Mouse (Mus musculus): ENCODE measurements around the gene Tmem232.
"Not testable (repeated sequence)": the region's sequence is repeated elsewhere in the genome, so short reads cannot be mapped to it uniquely, and the experiment has no call there.

The Tmem232 gene

GRCm38 (mm10) chr17:65527529-65527928 is 13.1 kb downstream of the Tmem232 start:
- DNase-seq, result no peak

DNA sequence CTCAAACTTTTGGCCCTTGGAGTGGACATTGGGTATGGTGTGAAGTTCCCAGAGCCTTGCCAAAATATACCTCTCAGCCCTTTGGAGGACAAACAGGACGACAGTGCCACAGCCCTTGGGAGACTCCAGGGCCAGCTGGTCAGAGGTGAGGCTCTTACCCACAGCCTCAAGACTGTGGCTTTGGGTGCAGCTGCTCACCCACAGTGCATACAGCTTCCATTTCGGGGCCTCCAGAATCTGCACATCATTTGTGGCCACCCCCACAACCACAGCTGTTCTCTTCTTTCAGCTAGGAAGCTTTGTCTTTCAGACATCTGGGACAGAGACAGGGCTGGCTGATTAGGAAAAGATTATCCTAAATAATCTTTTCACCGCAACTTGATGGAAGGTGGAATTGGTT is 27.1 kb downstream of the Tmem232 start:
- no peak for DNase-seq

DNA sequence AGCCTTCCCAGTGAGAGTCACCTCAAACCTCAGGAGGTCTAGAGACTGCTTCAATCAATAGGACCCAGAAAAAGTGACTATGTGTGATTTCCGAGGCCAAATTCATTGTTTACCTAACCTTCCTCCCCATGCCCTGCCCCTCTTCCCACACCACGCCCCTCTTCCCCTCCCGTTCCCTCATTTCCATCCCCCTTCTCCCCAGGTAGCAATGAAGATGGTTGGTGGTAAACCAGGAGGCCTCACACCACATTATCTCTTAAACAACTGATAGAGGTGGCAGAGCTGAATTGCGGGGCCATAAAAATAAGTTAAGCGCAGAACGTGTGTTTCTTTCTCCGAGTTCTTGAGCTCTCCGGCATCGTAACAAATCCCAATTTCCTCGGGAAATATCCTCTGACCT is 55.9 kb downstream of the Tmem232 start:
- DNase-seq, result no peak

GRCm38 (mm10) chr17:65476747-65477146 is 63.8 kb downstream of the Tmem232 start:
- DNase-seq, result no peak

DNA sequence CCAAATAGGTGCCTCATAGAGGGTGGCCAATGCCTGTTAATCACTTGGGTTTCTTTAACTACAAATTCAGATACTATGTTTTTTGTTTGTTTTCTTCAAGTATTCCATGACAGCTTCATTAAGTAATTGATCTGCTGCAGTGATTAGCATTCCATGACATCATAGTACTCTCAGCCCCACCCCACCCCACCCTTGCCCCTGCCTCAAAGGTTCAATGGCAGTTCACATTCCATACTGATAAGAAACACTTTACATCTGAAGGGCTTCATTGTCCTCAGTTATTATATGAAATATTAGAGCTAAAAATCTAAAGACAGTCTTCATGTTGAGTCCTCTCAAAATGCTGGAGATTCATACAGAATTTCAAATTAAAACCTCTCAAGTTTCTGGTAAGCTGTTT is 89.8 kb downstream of the Tmem232 start:
- no peak for DNase-seq

DNA sequence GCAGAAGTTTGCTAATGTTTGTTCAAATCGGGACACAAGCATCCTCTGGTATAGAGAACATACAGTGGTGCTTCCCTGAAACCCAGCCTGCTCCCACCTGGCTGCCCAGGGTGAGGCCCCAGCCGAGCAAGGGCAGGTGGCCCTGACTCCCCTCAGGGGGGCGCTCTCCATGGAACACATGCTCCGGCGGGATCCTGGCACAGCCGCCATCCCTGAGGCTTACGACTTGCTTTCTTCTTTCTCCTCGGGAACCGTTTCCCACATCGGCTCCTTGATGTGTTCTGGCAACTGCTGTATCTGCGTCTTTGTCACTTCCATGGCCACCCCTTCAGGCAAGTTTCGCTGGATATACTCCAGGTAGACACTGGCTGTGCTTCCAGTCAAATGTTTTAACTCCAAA is 102.7 kb downstream of the Tmem232 start:
- not testable (repeated sequence) for DNase-seq

DNA sequence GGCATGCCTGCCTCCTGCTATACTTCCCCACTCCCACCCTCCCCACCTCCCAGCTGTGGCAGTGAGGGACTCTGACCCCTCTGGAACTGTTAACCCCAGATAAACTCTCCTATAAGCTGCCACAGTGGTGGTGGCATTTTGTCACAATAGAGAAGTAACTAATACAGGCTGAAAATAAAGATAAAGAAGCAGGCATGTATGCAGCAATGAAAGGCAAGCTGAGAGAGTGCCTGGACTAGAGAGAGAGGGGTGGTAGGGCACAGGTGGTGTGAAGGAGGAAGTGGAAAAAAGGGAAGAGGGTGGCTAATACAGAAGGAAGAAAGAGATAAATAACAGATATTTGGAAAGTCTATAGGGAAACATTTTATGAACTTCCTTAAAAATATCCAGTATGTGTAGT is 121.5 kb downstream of the Tmem232 start:
- no peak for DNase-seq

- no peak for DNase-seq
Measured at GRCm38 (mm10) chr17:65405309-65405708, 135.3 kb downstream of the Tmem232 start.

DNA sequence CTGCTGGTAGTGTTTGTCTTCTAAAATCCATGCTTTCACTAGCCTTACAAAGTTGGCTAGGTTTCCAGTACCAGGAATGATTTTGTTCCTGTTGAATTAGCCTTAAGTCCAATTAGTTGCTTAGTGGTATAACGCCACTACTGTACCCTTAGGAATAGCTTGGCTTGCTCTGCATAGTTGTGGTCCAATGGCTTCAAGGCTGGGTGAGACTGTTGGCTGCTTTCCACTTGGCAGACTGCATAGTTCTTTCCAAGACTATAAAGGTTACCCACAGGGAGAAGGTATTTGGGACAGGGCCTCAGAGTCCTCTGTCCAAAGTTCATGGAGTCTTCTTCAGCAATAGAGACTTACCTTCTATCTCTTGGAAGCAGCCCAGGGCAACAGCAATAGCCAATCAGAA is 139.7 kb downstream of the Tmem232 start:
- peak; percentile 10 for DNase-seq

- no peak for DNase-seq
Measured at GRCm38 (mm10) chr17:65384411-65384962, 156.1 kb downstream of the Tmem232 start.

- DNase-seq, result peak; percentile 9 to 16
Measured at GRCm38 (mm10) chr17:65370034-65370780, 170.4 kb downstream of the Tmem232 start.

DNA sequence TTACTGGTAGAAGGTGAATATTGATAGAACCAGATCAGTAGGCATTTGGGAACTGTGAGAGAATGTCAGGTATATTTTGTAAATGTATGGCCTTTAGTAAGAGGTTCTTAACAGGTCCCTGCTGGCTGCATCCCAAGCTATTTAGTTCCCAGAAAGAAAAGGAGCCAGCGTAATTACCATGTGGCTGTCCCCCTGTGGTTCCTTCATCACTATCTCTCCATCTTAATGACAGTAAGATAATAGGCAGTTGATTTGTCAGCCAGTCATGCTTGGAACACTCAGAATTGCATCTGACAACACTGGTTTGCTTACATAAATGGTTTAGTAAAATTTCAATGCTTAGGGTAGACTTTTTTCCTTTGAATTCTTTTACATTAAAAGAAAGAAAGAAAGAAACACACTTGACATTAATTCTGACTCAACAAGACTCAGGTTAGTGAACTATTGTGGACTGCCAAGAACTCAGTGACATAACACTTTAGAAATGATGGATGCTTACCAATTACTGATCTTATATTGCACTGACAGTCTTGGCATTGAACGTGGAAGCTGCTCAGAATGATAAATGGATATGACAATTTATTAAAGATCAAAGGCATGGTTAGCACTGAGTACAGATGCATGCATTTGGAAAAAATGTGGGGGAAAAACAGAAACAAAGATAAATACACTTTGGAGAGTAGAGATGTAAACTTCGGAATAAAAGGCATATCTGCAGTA is 174.9 kb downstream of the Tmem232 start:
- no peak for DNase-seq

- DNase-seq, result no peak
Measured at GRCm38 (mm10) chr17:65351836-65352235, 188.7 kb downstream of the Tmem232 start.

GRCm38 (mm10) chr17:65340016-65340415 is 200.6 kb downstream of the Tmem232 start:
- no peak for DNase-seq

DNA sequence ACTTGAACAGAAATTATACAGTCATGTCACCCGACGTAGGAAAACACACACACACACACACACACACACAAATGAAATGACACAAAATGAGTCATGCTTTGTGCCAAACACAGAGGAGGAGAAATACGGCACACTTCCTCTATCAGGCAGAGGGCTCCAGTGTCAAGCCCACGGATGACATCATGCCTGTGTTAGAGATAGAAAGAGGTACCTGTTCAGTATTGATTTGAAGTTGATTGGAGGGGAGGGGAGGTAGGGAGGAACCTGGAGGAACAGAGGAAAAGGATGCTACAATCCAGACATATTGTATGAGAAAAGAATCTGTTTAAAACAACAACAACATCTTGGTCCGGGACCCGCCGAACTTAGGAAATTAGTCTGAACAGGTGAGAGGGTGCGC is 209.8 kb downstream of the Tmem232 start:
- DNase-seq, result no peak

GRCm38 (mm10) chr17:65325249-65325648 is 215.3 kb downstream of the Tmem232 start:
- DNase-seq, result peak; percentile 74 to 77

DNA sequence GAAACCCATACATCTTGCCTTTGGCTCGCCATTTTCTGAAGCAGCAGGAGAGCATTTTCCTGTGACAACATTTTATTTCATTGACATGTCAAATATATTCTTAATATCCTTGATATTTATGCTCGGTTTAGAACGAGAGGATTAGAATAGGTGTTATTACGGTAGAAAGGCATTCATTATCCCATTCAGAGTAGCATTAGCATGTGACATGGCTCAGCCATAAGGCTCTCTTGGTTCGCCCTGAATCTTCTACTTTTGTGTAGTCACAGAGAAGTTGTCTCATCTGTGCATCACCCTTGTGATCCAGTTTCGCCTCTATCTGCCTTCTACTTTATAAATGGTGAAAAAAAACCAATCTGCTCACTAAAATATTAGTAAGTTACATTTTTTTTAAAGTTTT is 220.0 kb downstream of the Tmem232 start:
- DNase-seq, result no peak

DNA sequence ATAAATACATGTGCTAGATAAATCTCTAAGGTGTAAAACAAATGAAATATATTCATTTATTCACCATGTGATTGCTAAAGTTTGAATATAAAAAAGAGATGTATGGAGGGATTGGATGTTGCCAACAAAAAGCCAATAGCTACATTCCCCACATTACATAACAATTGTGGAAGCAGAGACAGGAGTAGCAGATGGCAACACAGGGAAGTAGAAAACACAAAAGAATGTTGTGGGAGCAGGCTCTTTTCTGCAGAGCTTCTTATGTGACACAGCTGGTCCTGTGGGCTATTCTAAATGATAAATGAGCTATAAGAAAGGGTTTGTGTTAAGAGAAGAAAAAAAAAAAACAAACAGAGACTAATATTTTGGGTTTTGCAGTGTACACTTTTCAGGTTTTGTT is 240.6 kb downstream of the Tmem232 start:
- no peak for DNase-seq

DNA sequence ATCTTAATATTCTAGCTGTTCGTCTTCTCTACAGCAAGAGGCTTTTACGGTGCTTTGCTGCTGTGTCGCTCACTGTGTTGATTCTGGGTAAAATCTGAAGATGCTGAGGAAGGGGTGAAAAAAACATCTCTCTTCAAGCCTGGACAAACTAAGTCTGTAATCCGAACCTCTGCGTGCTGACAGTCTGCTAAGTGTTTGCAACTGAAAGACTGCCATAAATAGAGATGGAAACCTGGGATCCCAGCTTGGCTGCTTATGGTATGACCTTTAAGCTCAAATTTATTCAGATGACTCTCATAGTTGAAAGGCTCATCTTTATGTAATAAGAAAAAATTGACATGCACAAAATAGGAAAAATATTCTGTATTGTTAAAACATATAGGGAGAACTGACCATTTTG is 242.8 kb downstream of the Tmem232 start:
- no peak for DNase-seq

DNA sequence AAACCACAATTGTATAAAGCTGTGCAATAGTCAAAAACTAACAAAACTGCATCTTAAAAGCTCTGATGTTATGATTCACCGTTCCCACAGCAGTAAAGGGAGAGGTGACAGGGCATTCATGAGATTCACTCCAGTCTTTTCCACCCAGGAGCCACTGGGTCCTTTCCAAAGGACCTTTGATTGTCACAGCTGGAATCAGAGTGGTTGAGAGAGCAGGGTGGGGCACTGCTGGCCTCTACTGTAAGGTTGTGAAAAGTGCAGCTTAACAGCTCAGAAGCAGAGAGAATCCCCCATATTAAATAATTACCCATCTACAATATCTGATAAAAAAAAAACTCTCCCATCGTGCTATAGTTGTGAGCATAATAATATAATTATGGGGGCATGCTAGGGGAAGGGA is 288.4 kb downstream of the Tmem232 start:
- DNase-seq, result peak; percentile 47 to 48

GRCm38 (mm10) chr17:65250261-65250660 is 290.3 kb downstream of the Tmem232 start:
- DNase-seq, result no peak

DNA sequence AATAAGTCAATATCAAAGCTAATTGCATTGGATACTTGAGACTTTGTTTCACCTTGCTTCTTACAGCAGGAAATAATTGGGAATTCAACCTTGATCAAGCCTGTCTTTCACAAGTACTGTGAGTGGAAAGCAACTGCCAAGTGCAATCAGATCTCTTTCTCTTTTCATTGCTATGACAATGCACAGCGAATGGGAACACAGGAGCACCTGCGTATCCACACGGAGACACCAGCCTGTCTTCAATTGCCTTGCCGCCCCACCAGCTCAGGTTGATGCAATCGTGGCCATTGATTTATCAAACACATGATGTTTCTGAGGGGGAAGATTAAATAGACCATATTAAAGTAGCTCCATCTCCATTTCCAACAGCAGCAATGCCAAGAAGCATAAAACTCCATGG is 296.9 kb downstream of the Tmem232 start:
- peak; percentile 5 to 9 for DNase-seq

DNA sequence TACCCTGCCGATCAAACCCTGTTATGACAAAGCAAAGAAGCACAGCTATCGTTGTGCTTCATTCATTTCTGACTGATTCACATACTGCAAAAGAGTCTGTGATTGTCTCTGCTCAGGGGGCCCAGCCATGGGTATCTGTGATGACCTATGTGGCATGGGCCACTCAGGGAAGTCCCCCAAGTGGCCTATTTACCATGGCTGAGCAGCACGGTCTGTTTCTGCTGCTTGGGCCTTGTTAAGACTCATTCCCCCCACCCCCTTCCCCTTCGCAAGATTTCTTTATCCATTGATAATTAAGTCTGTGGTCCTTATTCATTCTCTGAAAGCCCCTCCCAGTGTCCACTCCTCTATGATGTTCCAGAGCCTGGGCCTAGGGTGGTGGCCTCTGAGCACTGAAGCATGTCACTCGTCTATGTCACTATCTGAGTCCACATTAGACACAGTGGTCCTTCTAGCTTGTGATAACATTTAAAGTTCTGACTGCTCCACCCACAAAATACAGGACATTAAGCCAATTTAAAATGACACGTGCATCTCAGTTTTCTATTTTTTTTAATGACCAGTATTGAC is 315.1 kb downstream of the Tmem232 start:
- DNase-seq, result no peak

- not testable (repeated sequence) for DNase-seq
Measured at GRCm38 (mm10) chr17:65221687-65222086, 318.9 kb downstream of the Tmem232 start.
